Mouse (Mus musculus): ENCODE data around the gene Ctrb1. TPM values are rescaled to one million over a fixed set of nuclear protein-coding genes. Genes with fewer than 3 reads are reported as not detected.

Gene Ctrb1
- total RNA-seq, 4 experiments from 2014 or later = not detected

DNA sequence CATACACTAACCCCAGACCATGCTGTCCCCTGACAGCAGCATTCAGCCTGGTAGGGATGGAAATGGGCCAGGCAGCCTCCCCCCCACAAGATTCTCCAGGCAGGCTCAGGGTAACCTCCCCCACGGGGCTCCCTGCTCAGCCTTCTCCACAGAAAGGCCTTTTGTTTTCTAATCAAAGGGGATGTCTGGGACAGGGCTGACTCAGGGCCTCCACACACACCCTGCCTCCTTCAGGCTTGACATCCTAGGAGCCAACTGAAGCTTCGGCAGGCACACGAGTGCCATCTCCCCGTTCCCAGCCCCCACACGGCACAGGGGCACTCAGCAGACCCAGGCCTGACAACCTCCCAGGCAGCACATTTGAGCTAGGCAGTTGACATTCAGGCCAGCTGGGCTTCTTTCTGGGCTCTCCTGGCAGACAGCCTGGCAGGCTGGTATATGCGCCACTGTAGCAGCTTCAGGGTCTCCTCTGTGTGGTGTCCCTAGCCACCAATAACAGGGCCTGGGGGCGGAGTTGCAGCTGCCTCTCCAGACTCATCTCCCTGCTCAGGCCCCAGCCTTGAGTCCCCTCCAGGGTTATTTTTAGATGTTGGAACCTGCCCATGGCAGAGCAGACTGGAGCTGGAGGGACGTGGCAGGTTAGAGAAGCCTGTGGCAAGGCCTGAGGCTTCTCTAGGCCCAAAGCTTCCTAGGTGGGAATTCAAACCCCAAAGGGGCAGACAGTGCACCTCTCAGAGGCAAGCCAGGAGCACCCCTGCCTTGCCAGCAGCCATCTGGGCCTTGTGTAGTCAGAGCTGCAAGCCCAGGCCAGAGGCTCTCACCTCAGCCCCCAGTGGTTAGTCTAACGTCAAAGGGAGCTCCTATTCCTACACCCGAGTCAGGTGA is 26.0 kb upstream of the Ctrb1 start:
- peak; percentile 73 for DNase-seq

- DNase-seq = no peak
Observed at GRCm38 (mm10) chr8:111715514-111715913, 24.7 kb upstream of the Ctrb1 start.

DNA sequence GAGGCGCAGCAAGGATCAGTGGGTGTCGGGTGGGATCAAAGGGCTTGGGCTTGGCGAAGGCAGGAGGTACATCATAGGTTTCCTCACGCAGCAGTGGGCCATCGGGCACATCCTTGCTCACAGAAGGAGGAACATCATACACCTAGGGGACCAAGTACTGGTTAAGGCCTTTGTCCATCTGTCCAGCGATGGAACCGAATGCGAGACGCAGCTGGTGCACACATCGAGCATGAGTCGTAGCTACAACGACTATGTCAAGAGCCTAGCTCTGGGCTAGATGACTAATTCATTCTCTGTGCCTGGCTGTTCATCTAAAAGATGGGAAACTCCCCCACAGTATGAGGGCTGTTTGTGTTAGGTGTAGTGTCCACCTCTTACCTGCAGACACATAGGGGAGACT is 23.5 kb upstream of the Ctrb1 start:
- no peak for DNase-seq

GRCm38 (mm10) chr8:111713817-111714216 is 23.0 kb upstream of the Ctrb1 start:
- no peak for DNase-seq

GRCm38 (mm10) chr8:111713291-111713690 is 22.5 kb upstream of the Ctrb1 start:
- DNase-seq = no peak

DNA sequence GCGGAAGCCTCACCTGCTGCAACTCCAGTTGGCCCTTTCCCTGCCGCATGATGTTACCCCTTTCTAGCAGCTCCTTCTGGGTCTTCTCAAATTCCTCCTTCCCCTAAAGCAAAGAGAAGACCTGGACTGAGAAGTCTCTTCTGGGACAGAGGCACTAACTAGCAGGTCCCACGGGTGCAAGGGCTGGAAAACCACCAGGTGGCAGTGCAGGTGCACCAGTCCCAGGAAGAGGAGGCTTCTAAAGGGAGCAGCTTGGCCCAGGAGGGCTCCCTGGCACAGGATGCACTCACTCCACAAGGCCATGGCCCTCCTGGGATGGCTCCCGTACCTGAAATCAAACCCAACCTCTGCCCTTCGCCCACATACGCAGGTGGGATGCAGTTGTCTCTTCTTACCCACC is 21.8 kb upstream of the Ctrb1 start:
- no peak for DNase-seq

- DNase-seq = no peak
Observed at GRCm38 (mm10) chr8:111712135-111712534, 21.3 kb upstream of the Ctrb1 start.

- no peak for DNase-seq
Observed at GRCm38 (mm10) chr8:111710777-111711485, 20.1 kb upstream of the Ctrb1 start.

DNA sequence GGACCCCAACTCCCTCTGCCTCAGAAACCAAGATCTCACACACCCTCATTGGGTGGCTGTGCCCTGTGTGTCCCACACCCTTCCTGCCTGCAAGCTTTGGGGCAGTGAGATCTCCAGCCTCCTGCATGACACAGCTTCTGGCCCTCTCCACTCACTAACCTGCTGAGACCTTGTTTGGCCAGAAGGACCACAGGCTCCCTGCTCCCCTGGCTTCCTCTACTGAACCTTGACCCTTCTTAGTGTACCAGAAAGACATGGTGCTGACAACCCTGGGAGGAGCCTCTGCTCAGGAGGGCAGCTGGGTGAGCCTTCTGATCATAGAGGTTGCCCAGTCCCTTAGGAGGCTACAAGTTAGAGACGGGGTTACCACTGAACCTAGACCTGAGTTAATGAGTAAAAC is 18.4 kb upstream of the Ctrb1 start:
- no peak for DNase-seq

- DNase-seq = no peak
Observed at GRCm38 (mm10) chr8:111708265-111708664, 17.5 kb upstream of the Ctrb1 start.

DNA sequence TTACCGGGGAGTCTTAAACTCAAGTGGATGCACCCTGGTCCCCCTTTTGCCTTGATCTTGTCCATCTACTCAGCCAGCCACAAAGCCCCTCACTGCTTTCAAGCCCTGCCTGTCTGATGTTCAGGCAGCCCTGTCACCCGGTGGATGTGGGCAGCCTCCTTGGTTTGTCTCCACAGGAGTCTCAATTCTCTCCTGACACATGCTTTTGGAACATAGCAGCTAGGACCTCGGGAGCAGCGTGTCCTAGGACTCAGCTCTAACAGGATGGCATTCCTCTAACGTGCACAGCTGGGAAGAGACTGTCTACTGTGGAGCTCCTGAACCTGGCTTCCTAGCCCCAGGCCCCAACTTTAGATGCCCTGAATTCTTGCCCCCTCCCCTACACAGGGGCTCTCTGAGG is 14.9 kb upstream of the Ctrb1 start:
- DNase-seq = no peak

DNA sequence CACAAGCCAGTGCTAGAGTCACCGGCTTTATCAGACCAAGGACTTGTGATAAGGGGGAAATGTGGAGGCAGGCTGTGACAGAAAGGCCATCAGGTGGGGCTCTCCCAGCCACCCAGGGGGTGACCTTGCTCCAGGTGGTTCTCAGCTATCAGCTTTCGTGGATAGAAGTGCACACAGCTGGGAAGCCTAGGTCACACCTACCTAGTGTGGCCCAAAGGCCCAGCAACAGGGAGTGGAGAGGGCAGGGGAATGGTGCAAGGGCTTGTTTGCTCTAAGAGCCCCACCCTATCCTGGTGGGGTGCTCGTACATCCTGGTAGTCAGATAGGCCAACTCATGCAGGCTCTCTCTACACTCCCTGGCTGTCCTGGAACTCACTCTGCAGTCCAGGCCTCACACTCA is 14.4 kb upstream of the Ctrb1 start:
- no peak for DNase-seq

GRCm38 (mm10) chr8:111704585-111704984 is 13.8 kb upstream of the Ctrb1 start:
- no peak for DNase-seq

- DNase-seq = no peak
Observed at GRCm38 (mm10) chr8:111701380-111701779, 10.6 kb upstream of the Ctrb1 start.

GRCm38 (mm10) chr8:111700740-111701139 is 9.9 kb upstream of the Ctrb1 start:
- no peak for DNase-seq

DNA sequence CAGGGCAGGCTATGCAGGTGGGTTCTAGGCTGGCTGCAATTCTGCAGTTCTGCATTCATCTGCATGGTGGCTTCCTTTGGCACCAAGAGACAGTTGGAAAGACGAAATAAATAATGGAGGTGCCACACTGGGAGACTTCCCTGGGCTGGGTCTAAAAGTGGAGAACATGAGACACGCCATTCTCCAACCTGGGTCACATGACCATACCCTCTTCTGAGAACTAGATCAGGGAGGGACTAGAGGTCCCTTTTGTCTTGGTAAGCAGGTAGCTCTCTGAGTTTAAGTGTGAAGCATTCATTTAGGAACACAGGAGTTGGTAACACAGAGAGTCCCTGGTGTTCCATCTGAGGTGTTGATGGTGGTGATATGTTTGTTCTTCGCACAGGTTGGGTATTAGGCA is 9.4 kb upstream of the Ctrb1 start:
- DNase-seq = no peak

DNA sequence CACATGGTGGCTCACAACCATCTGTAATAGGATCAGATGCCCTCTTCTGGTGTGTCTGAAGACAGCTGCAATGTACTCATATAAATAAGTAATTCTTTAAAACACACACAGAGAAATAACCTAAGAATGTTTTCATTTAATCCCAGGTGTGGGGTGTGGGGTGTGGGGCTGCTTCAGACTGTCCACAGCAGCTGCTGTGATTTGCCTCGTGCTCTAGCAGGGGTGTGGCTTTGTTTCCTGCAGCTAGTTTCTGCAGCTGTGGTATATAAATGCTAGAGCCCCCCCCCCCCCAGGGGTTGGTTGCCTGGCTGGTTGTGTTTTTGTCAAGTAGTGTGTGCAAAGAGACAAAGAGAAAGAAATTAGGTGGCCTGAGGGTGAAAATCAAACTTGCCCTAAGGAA is 8.2 kb upstream of the Ctrb1 start:
- no peak for DNase-seq

- DNase-seq = no peak
Observed at GRCm38 (mm10) chr8:111697655-111698054, 6.8 kb upstream of the Ctrb1 start.

DNA sequence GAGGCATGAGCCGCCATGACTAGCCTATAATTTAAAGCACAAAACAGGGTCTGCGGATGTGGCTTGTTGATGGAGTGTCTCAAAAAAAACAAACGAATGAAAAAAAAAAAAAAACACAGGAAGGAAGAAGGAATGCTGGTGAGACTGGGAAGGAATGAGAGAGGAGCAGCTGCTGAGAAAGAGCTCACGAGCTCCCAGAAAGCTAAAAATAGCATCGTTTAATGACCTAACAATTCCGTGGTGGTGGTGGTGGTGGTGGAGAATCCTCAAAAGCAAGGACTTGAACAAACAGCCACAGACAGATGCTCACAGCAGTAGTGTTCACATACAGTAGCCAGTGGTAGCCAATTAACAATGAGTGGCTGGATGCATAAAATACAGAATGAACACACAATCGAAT is 4.6 kb upstream of the Ctrb1 start:
- no peak for DNase-seq

GRCm38 (mm10) chr8:111693261-111693741 is 2.5 kb upstream of the Ctrb1 start:
- no peak for DNase-seq

DNA sequence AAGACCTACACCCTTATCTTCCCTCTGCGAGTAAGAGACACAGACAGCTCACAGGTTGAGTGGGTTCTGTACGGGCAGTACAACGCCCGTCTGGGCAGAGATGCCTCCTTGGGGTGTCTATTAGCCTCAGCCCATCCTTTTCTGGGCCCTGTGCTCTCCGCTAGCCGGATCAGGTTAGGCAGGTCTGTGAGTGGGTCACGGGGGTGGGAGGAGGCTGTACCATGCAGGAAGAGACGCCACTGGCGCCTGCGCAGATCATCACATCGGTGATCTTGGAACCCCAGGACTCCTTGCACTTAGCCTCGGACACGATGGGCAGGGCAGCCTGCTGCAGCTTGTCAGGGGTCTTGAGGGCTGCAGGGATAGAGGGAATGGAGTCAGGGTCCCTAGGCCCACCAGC is 3.9 kb downstream of the Ctrb1 start:
- DNase-seq = no peak

DNA sequence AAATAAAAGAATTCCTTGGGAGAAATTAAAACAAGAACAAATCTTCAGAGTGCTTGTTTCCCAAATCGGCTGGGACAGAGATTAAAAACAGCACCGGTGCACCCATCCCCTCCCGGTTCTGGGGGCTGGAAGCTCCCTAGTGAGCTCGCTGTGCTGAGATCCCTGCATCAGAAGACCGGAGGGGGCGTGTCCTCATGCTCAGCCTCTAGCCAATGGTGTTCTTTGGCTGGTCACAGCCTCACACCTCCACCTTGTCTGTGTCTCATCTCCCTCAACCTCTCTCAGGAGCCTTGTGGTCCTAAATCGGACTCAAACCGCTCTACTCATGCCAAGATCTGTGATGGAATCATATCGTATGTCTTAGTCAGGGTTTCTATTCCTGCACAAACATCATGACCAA is 8.3 kb downstream of the Ctrb1 start:
- DNase-seq = no peak

GRCm38 (mm10) chr8:111681153-111681552 is 9.7 kb downstream of the Ctrb1 start:
- DNase-seq = no peak
